Mouse (Mus musculus) midbrain, embryonic 13.5 days (tissue): ENCODE data around the gene Ptpdc1. TPM values are rescaled to one million over a fixed set of nuclear protein-coding genes. Genes with fewer than 3 reads are reported as not detected.

Experiments
- ATAC-seq: fragments of 200-750 bp; cut with Nextera tagmentation; 2 replicates; pipeline ENCODE4 v1.8.0; 2017; ENCODE audit warnings: mild to moderate bottlenecking, moderate TSS enrichment, moderate library complexity
- H3K27ac ChIP-seq: fragments of 300-500 bp; sonication (generic); 2 replicates; pipeline ENCODE4 v1.5.1; 2015; ENCODE audit warnings: inconsistent platforms, mild to moderate bottlenecking, moderate library complexity
- H3K27me3 ChIP-seq: fragments of 300-500 bp; sonication (generic); 2 replicates; pipeline ENCODE4 v1.6.1; 2015; ENCODE audit warnings: mild to moderate bottlenecking, inconsistent platforms
- H3K36me3 ChIP-seq: fragments of 300-500 bp; sonication (generic); 2 replicates; pipeline ENCODE4 v1.6.1; 2015; ENCODE audit warnings: mild to moderate bottlenecking, inconsistent platforms
- H3K4me1 ChIP-seq: fragments of 300-500 bp; sonication (generic); replicated peaks from 2 replicates; pipeline ENCODE4 v1.6.1; 2015; ENCODE audit warnings: inconsistent platforms
- H3K4me2 ChIP-seq: fragments of 300-500 bp; sonication (generic); replicated peaks from 2 replicates; pipeline ENCODE4 v1.6.1; 2015; ENCODE audit warnings: moderate library complexity, mild to moderate bottlenecking, inconsistent platforms
- H3K4me3 ChIP-seq: fragments of 300-500 bp; sonication (generic); replicated peaks from 2 replicates; pipeline ENCODE4 v1.5.1; 2015; ENCODE audit warnings: mild to moderate bottlenecking, inconsistent platforms
- H3K9ac ChIP-seq: fragments of 300-500 bp; sonication (generic); replicated peaks from 2 replicates; pipeline ENCODE4 v1.6.1; 2015; ENCODE audit warnings: mild to moderate bottlenecking, inconsistent platforms
- H3K9me3 ChIP-seq: fragments of 300-500 bp; sonication (generic); 2 replicates; pipeline ENCODE4 v1.6.1; 2016; ENCODE audit warnings: mild to moderate bottlenecking, inconsistent platforms
- WGBS: fragments of 180-500 bp; shearing (Covaris S2); methylation state at CpG from one replicate; pipeline ENCODE4 v1.1.7; 2015; 5-methylcytosine and 5-hydroxymethylcytosine counted together
- microRNA counts: library from miRNA; unstranded; fragments of <30 nt; microRNA quantifications from one replicate; lab custom pipeline; 2016
- microRNA-seq: library from miRNA; unstranded; fragments of <30 nt; microRNA quantifications from one replicate; pipeline ENCODE4, GENCODE M21; 2016
- polyA plus RNA-seq: library from polyadenylated mRNA; unstranded; fragments of >200 nt; fragmentation: Nextera tagmentation; extraction: Ambion mirVana; gene quantifications from 2 replicates; pipeline ENCODE4 v1.2.1, GENCODE M21; 2015

Ptpdc1 gene
- polyA plus RNA-seq, 1 experiment from 2014 or later: 16.5 TPM

DNA sequence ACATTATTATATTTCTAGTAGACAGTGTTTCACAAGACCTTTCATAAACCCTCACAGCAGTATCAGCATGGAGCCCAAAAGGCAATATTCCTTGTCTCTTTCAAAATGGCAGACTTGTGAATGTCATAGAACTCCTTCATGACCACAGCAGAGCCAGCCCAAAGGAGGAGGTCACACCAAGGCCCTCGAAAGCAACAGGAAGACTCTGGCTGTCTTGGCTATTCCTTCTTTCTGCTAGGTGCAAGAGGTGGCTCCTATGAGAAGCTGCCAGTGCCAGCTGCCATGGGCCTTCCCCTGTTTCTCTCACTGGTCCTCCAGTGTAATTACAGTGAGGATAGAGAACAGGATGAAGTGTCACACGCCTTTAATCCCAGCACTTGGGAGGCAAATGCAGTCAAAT lies 96.4 kb downstream of the Ptpdc1 start:
- H3K9me3 ChIP-seq: no peaks in the 10 kb centered on the region
- no peak overlapping the region for H3K4me3 ChIP-seq
- ATAC-seq: no peak
- H3K36me3 ChIP-seq: no peaks in the 10 kb centered on the region
- H3K9ac ChIP-seq: no peak overlapping the region
- no peak overlapping the region for H3K4me2 ChIP-seq
- H3K4me1 ChIP-seq: no peaks in the 10 kb centered on the region
- no peaks in the 10 kb centered on the region for H3K27me3 ChIP-seq
- 54% methylated on average over 2 of the region's 2 CpGs for WGBS
- H3K27ac ChIP-seq: no peak overlapping the region

DNA sequence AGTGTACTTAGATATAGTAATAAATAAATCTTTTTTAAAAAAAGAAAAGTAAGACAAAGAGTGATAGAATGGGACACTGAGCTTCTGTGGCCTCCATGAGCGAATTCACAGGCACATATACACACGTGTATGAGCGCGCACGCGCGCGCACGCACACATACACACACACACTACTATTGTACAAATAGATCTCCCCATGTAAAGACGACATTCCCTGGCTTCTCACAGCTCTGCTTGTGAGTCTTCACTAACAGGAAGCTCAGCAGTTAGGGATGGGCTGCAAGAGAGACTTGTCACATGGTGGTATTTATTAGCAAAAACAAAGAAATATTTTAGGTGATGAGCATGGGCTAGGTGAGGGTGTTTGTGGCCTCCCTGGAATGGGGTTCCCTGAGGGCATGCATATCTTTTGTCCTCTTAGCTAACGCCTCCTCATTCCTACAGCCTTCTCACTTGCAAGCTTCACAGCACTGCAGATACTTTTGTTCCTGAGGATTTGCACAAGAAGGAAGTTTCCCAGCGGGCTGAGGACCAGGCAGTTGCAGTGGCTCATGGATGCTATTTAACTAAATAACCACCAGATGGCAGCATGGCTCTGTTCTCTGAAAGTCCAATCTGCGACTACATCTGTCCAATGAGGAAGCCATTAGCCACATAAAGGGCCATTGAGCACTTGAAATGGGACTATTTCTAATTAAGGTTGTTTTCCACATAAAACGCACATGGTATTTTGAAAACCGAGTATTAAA lies 97.2 kb downstream of the Ptpdc1 start:
- no peak overlapping the region for H3K4me2 ChIP-seq
- no peak overlapping the region for H3K9ac ChIP-seq
- H3K36me3 ChIP-seq: no peaks in the 10 kb centered on the region
- H3K9me3 ChIP-seq: no peaks in the 10 kb centered on the region
- H3K4me3 ChIP-seq: no peak overlapping the region
- no peaks in the 10 kb centered on the region for H3K27me3 ChIP-seq
- WGBS: 54% methylated on average over 15 of the region's 15 CpGs
- ATAC-seq: peak; percentile 80
- H3K27ac ChIP-seq: no peak overlapping the region
- H3K4me1 ChIP-seq: no peaks in the 10 kb centered on the region

MicroRNA genes within 50 kb of the gene (microRNA counts, 519-probe panel; counts per million panel counts)
- microRNA mmu-let-7a (lab: Ali Mortazavi, UCI) (6,285 counts per million, percentile 96 among the panel's probes with 10 or more counts), microRNA mmu-let-7d (lab: Ali Mortazavi, UCI) (6,195 counts per million, percentile 96 among the panel's probes with 10 or more counts), microRNA mmu-let-7f (lab: Ali Mortazavi, UCI) (5,179 counts per million, percentile 88 among the panel's probes with 10 or more counts)

Small RNA genes lying within 50 kb of the gene (microRNA-seq; reads per million reads assigned to microRNA genes)
- gene Gm24111 (not detected), gene Mirlet7a-1 (142 reads per million, percentile 57 among the genes with 10 or more reads in this experiment), gene Mirlet7d (3,939 reads per million, percentile 89 among the genes with 10 or more reads in this experiment), gene Mirlet7f-1 (not detected)

Other genes with a start within 250 kb of the Ptpdc1 start
- 4.9 and 5.2 TPM in 2 replicates for gene Zfp169, start 112.2 kb downstream of the Ptpdc1 start, polyA plus RNA-seq
- 2.8 and 4.1 TPM in 2 replicates for gene A830005F24Rik, start 112.1 kb downstream of the Ptpdc1 start, polyA plus RNA-seq
- gene Barx1, start 37.3 kb upstream of the Ptpdc1 start, polyA plus RNA-seq: 0.15 TPM in 1 of 2 replicates, not detected in the other
- 10.6 and 12.0 TPM in 2 replicates for gene Phf2, start 245.5 kb upstream of the Ptpdc1 start, polyA plus RNA-seq